10 mouse cellular contexts compared by ENCODE assay signal in the genomic region with DNA sequence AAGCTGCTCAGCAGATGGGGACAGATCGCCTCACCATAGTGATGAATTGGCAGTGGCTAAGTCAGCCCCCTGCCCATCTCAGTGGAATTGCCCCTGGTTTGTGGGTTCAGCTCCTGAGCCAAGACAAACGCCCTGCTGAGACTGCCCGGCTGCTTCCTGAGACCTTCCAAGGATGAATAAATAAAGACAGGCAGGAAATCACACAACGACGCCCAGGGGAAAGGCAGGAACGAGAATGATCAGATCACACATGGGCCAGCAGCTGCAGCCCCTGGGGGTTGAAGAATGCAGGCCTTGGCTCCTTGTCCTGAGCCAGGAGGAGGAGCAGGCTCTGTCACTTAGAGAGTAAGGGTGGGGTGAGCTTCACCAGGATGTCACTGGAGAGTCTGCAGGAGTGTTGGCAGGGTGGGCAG. TPM values are rescaled to one million over a fixed set of nuclear protein-coding genes. Genes with fewer than 3 reads are reported as not detected.
A peak's percentile ranks its signal among the peaks of the same experiment; 100 is the strongest.
DNase-seq lines count a peak whose midpoint lies in the region; ATAC-seq lines count a peak whose summit lies in the region.
"Had no signal": no experiment of that assay in that cellular context is flagged by ENCODE, and none has a peak within 500 bp of the region (broad histone marks: within the 10 kb centered on the region; RNA-seq: fewer than 3 reads in every experiment).

No protein-coding gene starts in this region.

- no peak for ATAC-seq in forebrain, embryonic 14.5 days
- no peak for ATAC-seq in forebrain, embryonic 15.5 days (replicated peaks)
- no peak for ATAC-seq in neural tube, embryonic 11.5 days (ENCODE audit: insufficient read depth, low FRiP score, low TSS enrichment)
- ATAC-seq in liver, embryonic 12.5 days, result no peak

- H3K36me3 ChIP-seq in forebrain, embryonic 14.5 days (ENCODE audit: control insufficient read depth, insufficient read depth, low read length), result peaks cover 4% of the 10 kb centered on the region; the same call in 1 of the 2 replicates
- H3K36me3 ChIP-seq in forebrain, embryonic 15.5 days, result no peaks in the 10 kb centered on the region
- no peaks in the 10 kb centered on the region; the same call in 1 of the 2 replicates for H3K36me3 ChIP-seq in neural tube, embryonic 11.5 days (ENCODE audit: control insufficient read depth, insufficient read depth, low read length)
- H3K36me3 ChIP-seq in liver, embryonic 12.5 days, result peaks cover 23% of the 10 kb centered on the region

- H3K4me1 ChIP-seq in forebrain, embryonic 14.5 days (ENCODE audit: control insufficient read depth, insufficient read depth, low read length), result no peaks in the 10 kb centered on the region
- H3K4me1 ChIP-seq in forebrain, embryonic 15.5 days, result peaks cover 17% of the 10 kb centered on the region
- no peaks in the 10 kb centered on the region for H3K4me1 ChIP-seq in neural tube, embryonic 11.5 days (ENCODE audit: control insufficient read depth, insufficient read depth, low read length)
- peaks cover 21% of the 10 kb centered on the region for H3K4me1 ChIP-seq in liver, embryonic 12.5 days

- DNase-seq in forebrain, embryonic 14.5 days (ENCODE audit: low spot score), result no peak
- peak; percentile 37 for DNase-seq in neural tube, embryonic 11.5 days (ENCODE audit: low spot score)
- DNase-seq in neural tube, embryonic 10.5 days (ENCODE audit: extremely low spot score, low spot score), result no peak
- DNase-seq in c-Kit-positive CD71-positive TER-119-positive erythroid progenitor cells, embryonic 14.5 days (ENCODE audit: low spot score), result no peak
- DNase-seq in urinary bladder, postnatal 36 days (ENCODE audit: low spot score in 2 of 2), result no peak
- no peak for DNase-seq in ovary, postnatal 36 days (ENCODE audit: low spot score)

- H3K27me3 ChIP-seq in forebrain, embryonic 14.5 days (replicated peaks; ENCODE audit: control insufficient read depth, insufficient read depth, low read length), result no peaks in the 10 kb centered on the region
- no peaks in the 10 kb centered on the region for H3K27me3 ChIP-seq in forebrain, embryonic 15.5 days
- no peaks in the 10 kb centered on the region for H3K27me3 ChIP-seq in neural tube, embryonic 11.5 days (ENCODE audit: control insufficient read depth, insufficient read depth, low read length)
- H3K27me3 ChIP-seq in liver, embryonic 12.5 days (replicated peaks), result no peaks in the 10 kb centered on the region
- H3K27me3 ChIP-seq: CH12.LX; limb, embryonic 13.5 days had no signal

- H3K9me3 ChIP-seq in forebrain, embryonic 14.5 days (replicated peaks; ENCODE audit: control insufficient read depth, low read length), result no peaks in the 10 kb centered on the region
- H3K9me3 ChIP-seq in forebrain, embryonic 15.5 days, result no peaks in the 10 kb centered on the region
- H3K9me3 ChIP-seq in neural tube, embryonic 11.5 days (ENCODE audit: control insufficient read depth, low read length), result no peaks in the 10 kb centered on the region
- no peaks in the 10 kb centered on the region for H3K9me3 ChIP-seq in liver, embryonic 12.5 days (replicated peaks)
- H3K9me3 ChIP-seq: limb, embryonic 13.5 days had no signal

- H3K9ac ChIP-seq in forebrain, embryonic 14.5 days (ENCODE audit: low read length), result no peak overlapping the region
- no peak overlapping the region for H3K9ac ChIP-seq in forebrain, embryonic 15.5 days (replicated peaks)
- no peak overlapping the region for H3K9ac ChIP-seq in neural tube, embryonic 11.5 days (ENCODE audit: low read length)
- no peak overlapping the region for H3K9ac ChIP-seq in liver, embryonic 12.5 days
- H3K9ac ChIP-seq: limb, embryonic 13.5 days had no signal

- no peak overlapping the region for H3K4me3 ChIP-seq in forebrain, embryonic 14.5 days (ENCODE audit: low read depth, low read length)
- no peak overlapping the region for H3K4me3 ChIP-seq in forebrain, embryonic 15.5 days
- no peak overlapping the region for H3K4me3 ChIP-seq in neural tube, embryonic 11.5 days (ENCODE audit: low read depth, low read length)
- no peak overlapping the region for H3K4me3 ChIP-seq in liver, embryonic 12.5 days
- H3K4me3 ChIP-seq: limb, embryonic 13.5 days had no signal

- H3K27ac ChIP-seq in forebrain, embryonic 14.5 days (ENCODE audit: low read depth, low read length), result 0 out of 2 replicates have a peak overlapping the region, but pooled peaks have one; percentile 48
- H3K27ac ChIP-seq in forebrain, embryonic 15.5 days (replicated peaks), result no peak overlapping the region
- no peak overlapping the region; the same call in 1 of the 2 replicates for H3K27ac ChIP-seq in neural tube, embryonic 11.5 days (ENCODE audit: low read depth, low read length)
- peak overlapping the region; percentile 42; the same call in 1 of the 2 replicates for H3K27ac ChIP-seq in liver, embryonic 12.5 days
- H3K27ac ChIP-seq: limb, embryonic 13.5 days had no signal

- 71% methylated on average over 6 of the region's 6 CpGs for WGBS in forebrain, embryonic 14.5 days
- 62% methylated on average over 6 of the region's 6 CpGs for WGBS in forebrain, embryonic 15.5 days
- WGBS in neural tube, embryonic 11.5 days, result 42% methylated on average over 6 of the region's 6 CpGs
- 59% methylated on average over 6 of the region's 6 CpGs for WGBS in liver, embryonic 12.5 days (ENCODE audit: insufficient replicate concordance)

- H3K4me2 ChIP-seq in forebrain, embryonic 14.5 days (ENCODE audit: low read length), result no peak overlapping the region
- no peak overlapping the region for H3K4me2 ChIP-seq in forebrain, embryonic 15.5 days (replicated peaks)
- H3K4me2 ChIP-seq in neural tube, embryonic 11.5 days (ENCODE audit: low read depth), result no peak overlapping the region
- no peak overlapping the region for H3K4me2 ChIP-seq in liver, embryonic 12.5 days
- H3K4me2 ChIP-seq: limb, embryonic 13.5 days had no signal

RNA-seq across cellular contexts. Expression of a gene that starts 21.2 kb away (rescaled TPM):
- polyA plus RNA-seq in forebrain, embryonic 14.5 days (2014; fragmentation: Nextera tagmentation; extraction: Ambion mirVana), result 42.5 and 43.5 TPM in 2 replicates
- polyA plus RNA-seq in forebrain, embryonic 15.5 days (2015; fragmentation: Nextera tagmentation; extraction: Ambion mirVana), result 54.0 and 54.6 TPM in 2 replicates
- 34.8 and 37.5 TPM in 2 replicates for polyA plus RNA-seq in neural tube, embryonic 11.5 days (2014; fragmentation: Nextera tagmentation; extraction: Ambion mirVana)
- 27.9 and 28.0 TPM in 2 replicates for polyA plus RNA-seq in liver, embryonic 12.5 days (2016; fragmentation: Nextera tagmentation; extraction: Ambion mirVana)

Comparison
In these comparisons a context has a peak if more than half of its experiments do, and no peak if none do; other contexts are left out.
1. H3K27ac ChIP-seq: peak in forebrain, embryonic 14.5 days (single experiment) and liver, embryonic 12.5 days (single experiment); none in forebrain, embryonic 15.5 days (single experiment) and neural tube, embryonic 11.5 days (single experiment).